Mouse (Mus musculus) neural tube, embryonic 12.5 days (tissue): ENCODE data around the gene Fam168a. TPM values are rescaled to one million over a fixed set of nuclear protein-coding genes. Genes with fewer than 3 reads are reported as not detected.

Source experiments
- ATAC-seq: fragments of 200-750 bp; cut with Nextera tagmentation; 2 replicates; pipeline ENCODE4 v1.8.0; 2017; ENCODE audit warnings: low read depth, mild to moderate bottlenecking, moderate TSS enrichment, moderate library complexity; ENCODE audit not compliant: low FRiP score
- H3K27ac ChIP-seq: fragments of 300-500 bp; sonication (generic); 2 replicates; pipeline ENCODE4 v1.5.1; 2016
- H3K27me3 ChIP-seq: fragments of 300-500 bp; sonication (generic); replicated peaks from 2 replicates; pipeline ENCODE4 v1.6.1; 2016; ENCODE audit warnings: mild to moderate bottlenecking
- H3K36me3 ChIP-seq: fragments of 300-500 bp; sonication (generic); 2 replicates; pipeline ENCODE4 v1.6.1; 2016; ENCODE audit warnings: mild to moderate bottlenecking
- H3K4me1 ChIP-seq: fragments of 300-500 bp; sonication (generic); 2 replicates; pipeline ENCODE4 v1.6.1; 2016
- H3K4me2 ChIP-seq: fragments of 300-500 bp; sonication (generic); replicated peaks from 2 replicates; pipeline ENCODE4 v1.6.1; 2016; ENCODE audit warnings: mild to moderate bottlenecking
- H3K4me3 ChIP-seq: fragments of 300-500 bp; sonication (generic); 2 replicates; pipeline ENCODE4 v1.5.1; 2016
- H3K9ac ChIP-seq: fragments of 300-500 bp; sonication (generic); 2 replicates; pipeline ENCODE4 v1.6.1; 2016; ENCODE audit warnings: mild to moderate bottlenecking
- H3K9me3 ChIP-seq: fragments of 300-500 bp; sonication (generic); 2 replicates; pipeline ENCODE4 v1.6.1; 2016; ENCODE audit warnings: mild to moderate bottlenecking
- WGBS: fragments of 180-500 bp; shearing (Covaris S2); methylation state at CpG from one replicate; pipeline ENCODE4 v1.1.7; 2016; 5-methylcytosine and 5-hydroxymethylcytosine counted together
- polyA plus RNA-seq: library from polyadenylated mRNA; unstranded; fragments of >200 nt; fragmentation: Nextera tagmentation; extraction: Ambion mirVana; gene quantifications from 2 replicates; pipeline ENCODE4 v1.2.1, GENCODE M21; 2016

The Fam168a gene
- polyA plus RNA-seq, 1 experiment from 2014 or later = 58.2 TPM

DNA sequence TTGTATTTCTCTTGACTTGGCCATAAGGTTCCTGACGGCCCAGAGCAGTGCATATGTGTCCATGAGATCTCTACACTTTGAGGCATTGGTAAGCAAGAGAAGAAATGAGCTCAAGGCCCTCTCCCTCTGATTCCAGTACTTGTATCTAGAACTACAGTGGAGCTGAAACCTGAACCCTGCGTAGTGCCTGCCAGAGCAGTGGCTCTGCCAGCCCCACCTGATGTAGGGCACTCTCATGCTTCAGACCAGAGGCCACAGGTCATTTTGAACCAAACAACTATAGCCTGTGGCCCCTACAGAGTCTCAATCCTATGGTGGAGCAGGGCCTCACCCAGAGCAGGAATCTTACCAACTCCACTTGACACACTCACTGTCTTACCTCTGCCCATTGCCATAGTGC is 143.1 kb downstream of the Fam168a start:
- Histone ChIP-seq H3K4me2 (no peak overlapping the region), H3K4me3 (no peak overlapping the region), H3K36me3 (no peaks in the 10 kb centered on the region), H3K4me1 (peaks cover 16% of the 10 kb centered on the region), H3K9me3 (no peaks in the 10 kb centered on the region), H3K9ac (no peak overlapping the region), H3K27ac (no peak overlapping the region), H3K27me3 (no peaks in the 10 kb centered on the region)
- no peak for ATAC-seq
- WGBS = 96% methylated on average over 2 of the region's 2 CpGs

DNA sequence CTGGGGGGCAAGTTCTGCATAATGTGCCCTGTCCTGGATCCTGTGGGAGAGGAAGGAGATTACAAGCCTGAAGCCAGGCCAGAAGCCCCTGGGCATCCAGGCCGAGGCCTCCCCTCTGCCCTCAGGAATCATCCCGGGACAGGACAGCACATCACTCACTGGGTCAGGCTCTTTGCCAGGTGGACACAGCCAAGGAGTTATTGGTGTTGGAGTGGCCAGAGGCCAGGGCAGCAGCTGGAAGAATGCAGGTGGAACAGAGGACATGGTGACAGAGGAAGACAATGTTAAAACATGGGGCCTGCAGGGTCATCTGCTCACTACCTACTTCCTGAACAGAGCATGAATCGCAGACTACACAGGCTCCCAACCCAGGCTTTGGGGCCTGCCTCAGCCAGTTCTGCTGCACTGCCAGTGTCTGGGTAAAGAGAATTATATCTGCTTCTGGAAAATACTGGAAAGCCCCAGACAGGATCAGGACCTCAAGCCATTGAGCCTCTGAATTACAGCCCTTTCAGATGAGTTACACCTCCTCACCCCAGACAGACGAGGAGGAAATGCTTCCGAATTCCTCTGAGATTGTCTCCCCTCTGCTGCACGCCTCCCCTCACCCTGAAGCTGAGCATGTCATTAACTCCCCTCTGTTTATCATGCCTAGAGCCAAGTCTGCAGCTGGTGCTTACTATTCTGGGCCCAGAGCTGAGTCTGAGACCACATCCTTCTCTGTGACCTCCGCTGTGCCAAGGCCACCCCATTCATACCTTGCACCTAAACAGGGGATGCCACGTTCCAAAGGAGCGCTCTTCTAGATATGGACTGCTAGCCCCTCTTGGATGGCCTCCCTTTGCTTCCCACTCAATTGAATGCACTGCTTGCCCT is 145.3 kb downstream of the Fam168a start:
- Histone ChIP-seq H3K4me1 (peaks cover 10% of the 10 kb centered on the region; the same call in 1 of the 2 replicates), H3K4me3 (no peak overlapping the region), H3K27me3 (no peaks in the 10 kb centered on the region), H3K27ac (no peak overlapping the region), H3K9ac (0 out of 2 replicates have a peak overlapping the region, but pooled peaks have one; percentile 3), H3K9me3 (no peaks in the 10 kb centered on the region), H3K36me3 (no peaks in the 10 kb centered on the region), H3K4me2 (no peak overlapping the region)
- no peak for ATAC-seq
- 65% methylated on average over 9 of the region's 9 CpGs for WGBS

DNA sequence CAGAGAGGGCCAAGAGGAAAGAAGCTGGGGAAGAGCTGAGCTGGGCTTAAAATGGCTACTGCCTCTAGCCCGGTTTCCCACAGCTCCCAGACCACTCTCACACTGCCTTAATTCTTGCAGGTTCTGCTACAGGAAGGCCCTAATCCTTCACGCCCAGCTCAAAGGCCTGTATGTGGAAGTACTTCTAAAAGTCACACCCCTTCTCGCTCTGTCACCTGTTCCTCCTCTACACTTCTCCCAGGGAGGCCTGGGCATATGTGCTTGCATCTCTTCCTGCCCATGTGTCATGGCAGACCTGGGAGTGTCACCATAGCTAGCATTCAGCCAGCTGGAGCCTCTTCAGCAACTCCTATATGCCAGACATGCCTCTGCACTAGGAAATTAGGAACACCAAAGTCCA is 147.0 kb downstream of the Fam168a start:
- H3K27me3 ChIP-seq = no peaks in the 10 kb centered on the region
- H3K36me3 ChIP-seq = no peaks in the 10 kb centered on the region
- peaks cover 10% of the 10 kb centered on the region; the same call in 1 of the 2 replicates for H3K4me1 ChIP-seq
- ATAC-seq = no peak
- WGBS = 83% methylated on average over 3 of the region's 3 CpGs
- H3K9me3 ChIP-seq = no peaks in the 10 kb centered on the region
- no peak overlapping the region for H3K4me2 ChIP-seq
- H3K9ac ChIP-seq = no peak overlapping the region
- H3K4me3 ChIP-seq = no peak overlapping the region
- H3K27ac ChIP-seq = no peak overlapping the region

DNA sequence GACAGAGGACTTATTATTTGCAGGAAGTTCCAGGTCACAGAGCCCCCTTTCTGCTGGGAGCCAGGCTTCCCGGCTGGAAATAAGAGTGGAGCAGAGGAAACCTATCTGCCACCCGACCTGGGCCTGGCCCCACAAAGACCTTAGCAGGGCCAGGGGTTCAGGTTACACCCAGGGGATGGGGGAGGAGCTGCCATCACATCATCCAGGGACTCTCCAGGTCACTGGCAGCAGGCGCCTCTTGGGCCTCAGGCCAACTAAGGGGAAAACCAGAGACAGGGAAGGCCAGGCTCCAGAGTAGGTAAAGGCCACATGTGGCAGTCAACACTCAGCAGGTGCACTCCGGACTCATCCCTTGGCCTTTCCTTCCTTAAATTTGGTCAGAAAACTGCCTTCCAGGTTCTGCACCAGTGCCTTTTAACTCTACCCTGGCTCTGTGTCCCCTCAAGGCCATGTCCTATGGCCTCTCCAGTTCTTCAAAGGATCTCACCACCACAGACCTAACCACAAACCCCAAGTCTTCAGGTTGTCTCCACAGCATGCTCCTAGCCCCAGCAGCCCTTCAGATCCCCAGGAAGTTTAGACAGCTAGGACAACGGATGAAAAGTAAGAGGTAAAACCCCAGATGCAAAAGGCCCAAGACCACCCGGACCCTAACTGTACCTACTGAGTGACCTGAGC is 147.8 kb downstream of the Fam168a start:
- 52% methylated on average over 6 of the region's 6 CpGs for WGBS
- ATAC-seq = no peak

DNA sequence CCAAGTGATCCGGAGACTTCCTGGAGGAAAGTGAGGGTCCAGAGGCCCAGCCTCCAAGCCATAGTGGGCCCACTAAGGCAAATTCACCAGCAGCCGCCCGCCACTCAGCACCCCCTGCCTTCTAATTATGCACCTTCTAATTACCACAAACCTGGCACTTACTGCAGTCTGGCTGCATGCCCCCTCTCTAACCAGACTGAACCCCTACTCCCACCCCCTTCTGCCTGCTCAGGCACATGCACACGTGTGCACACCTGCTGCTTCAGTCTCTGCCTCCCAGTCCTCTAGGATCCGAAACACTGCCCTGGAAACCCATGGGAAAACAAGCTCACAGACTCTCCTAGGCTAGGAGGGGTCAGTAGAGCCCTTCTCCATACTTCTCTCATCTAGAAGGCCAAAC is 148.4 kb downstream of the Fam168a start:
- Histone ChIP-seq H3K9ac (no peak overlapping the region), H3K9me3 (no peaks in the 10 kb centered on the region), H3K36me3 (no peaks in the 10 kb centered on the region), H3K27ac (no peak overlapping the region), H3K4me3 (no peak overlapping the region), H3K4me2 (no peak overlapping the region), H3K4me1 (peaks cover 10% of the 10 kb centered on the region; the same call in 1 of the 2 replicates), H3K27me3 (no peaks in the 10 kb centered on the region)
- ATAC-seq = no peak
- WGBS = 67% methylated on average over 5 of the region's 5 CpGs

More for the DNA sequence above, 147.8 kb downstream of the Fam168a start:
- peaks cover 10% of the 10 kb centered on the region; the same call in 1 of the 2 replicates for H3K4me1 ChIP-seq
- H3K4me2 ChIP-seq = no peak overlapping the region
- H3K27me3 ChIP-seq = no peaks in the 10 kb centered on the region
- H3K4me3 ChIP-seq = no peak overlapping the region
- no peaks in the 10 kb centered on the region for H3K9me3 ChIP-seq
- H3K27ac ChIP-seq = no peak overlapping the region
- H3K36me3 ChIP-seq = no peaks in the 10 kb centered on the region
- H3K9ac ChIP-seq = no peak overlapping the region

DNA sequence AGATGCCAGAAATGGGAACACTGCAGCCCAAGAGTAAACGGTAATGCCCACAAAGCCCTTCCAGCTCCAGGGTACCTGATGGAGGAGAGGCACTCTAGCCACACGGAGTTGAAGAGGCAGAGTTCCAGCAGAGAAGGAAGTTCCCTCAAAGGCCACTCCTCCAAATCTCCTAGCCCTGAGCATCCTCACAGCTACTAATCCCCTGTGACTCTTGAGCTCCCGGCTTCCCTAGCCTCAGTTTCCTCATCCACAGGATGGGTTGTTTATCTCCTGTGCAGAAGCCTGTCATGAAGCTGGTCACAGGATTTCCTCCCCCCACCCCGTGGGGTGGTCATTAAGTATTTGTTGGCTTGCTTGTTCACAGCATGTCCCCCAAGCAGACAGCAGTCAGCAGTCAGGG is 148.9 kb downstream of the Fam168a start:
- 57% methylated on average over 4 of the region's 4 CpGs for WGBS

DNA sequence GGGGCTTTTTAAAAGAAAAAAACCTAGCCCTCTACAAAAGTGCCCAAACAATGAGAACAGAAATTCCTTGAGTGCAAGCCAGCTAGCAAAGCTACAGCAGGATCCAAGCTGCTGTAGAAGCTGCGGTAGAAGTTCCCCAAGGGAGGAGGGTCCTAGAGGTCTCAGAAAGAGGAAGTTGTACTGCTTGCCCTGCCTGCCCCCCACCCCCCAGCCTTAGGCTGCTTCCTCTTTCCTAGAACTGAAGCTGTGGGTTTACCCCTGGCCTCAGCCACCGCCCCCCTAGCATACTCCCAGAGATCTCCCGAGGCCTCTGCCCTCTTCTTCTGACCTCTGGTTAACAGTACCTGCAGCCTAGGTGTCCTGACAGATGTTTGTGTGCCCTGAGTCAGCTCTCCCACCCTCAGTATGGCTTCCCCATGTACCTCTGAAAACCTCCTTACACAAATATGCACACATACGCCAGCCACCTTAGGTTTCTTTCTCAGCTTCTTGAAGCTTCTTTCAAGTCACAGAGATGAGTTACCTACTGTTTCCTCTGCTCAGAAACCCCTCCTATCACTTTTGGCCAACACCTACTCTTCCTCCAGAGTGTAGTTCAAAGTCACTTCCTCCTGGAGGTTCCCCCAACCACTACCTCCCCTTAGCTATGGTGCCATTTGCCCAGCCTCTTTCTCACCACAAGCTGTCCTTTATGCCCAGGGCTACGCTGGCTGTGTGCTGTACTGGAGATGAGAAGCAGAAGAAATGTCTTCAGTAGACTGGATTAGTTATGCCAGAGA is 149.5 kb downstream of the Fam168a start:
- 76% methylated on average over 5 of the region's 5 CpGs for WGBS
- Histone ChIP-seq H3K4me2 (no peak overlapping the region), H3K27me3 (no peaks in the 10 kb centered on the region), H3K9ac (no peak overlapping the region), H3K36me3 (no peaks in the 10 kb centered on the region), H3K9me3 (no peaks in the 10 kb centered on the region), H3K4me3 (no peak overlapping the region), H3K4me1 (peaks cover 10% of the 10 kb centered on the region; the same call in 1 of the 2 replicates), H3K27ac (no peak overlapping the region)
- ATAC-seq = no peak

More for the DNA sequence above, 148.9 kb downstream of the Fam168a start:
- H3K27ac ChIP-seq = no peak overlapping the region
- ATAC-seq = no peak
- no peak overlapping the region for H3K4me3 ChIP-seq
- no peaks in the 10 kb centered on the region for H3K27me3 ChIP-seq
- peaks cover 10% of the 10 kb centered on the region; the same call in 1 of the 2 replicates for H3K4me1 ChIP-seq
- H3K9ac ChIP-seq = no peak overlapping the region
- H3K9me3 ChIP-seq = no peaks in the 10 kb centered on the region
- no peaks in the 10 kb centered on the region for H3K36me3 ChIP-seq
- H3K4me2 ChIP-seq = no peak overlapping the region

DNA sequence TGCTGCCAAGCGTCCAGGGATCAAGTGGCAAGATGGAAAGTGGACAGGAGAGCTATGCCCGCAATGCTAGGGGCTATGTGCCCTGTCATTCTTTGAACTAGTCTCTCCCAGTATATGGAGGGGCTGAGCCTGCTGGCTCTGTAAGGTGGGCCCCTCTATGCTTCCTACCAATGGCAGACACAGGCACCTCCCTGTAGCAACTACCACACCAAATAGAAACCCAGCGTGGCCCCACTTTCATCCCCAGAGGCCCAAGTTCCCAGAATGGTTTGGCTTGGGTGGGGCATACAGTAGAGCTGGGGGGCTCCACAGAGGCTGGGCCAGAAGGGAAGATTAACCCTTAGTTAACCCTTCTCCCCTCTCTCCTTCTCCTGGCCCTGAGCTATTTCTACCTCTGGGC is 154.0 kb downstream of the Fam168a start:
- H3K9ac ChIP-seq = no peak overlapping the region
- no peaks in the 10 kb centered on the region for H3K9me3 ChIP-seq
- H3K4me2 ChIP-seq = no peak overlapping the region
- ATAC-seq = no peak
- peaks cover 11% of the 10 kb centered on the region for H3K4me1 ChIP-seq
- no peak overlapping the region for H3K27ac ChIP-seq
- H3K27me3 ChIP-seq = no peaks in the 10 kb centered on the region
- H3K36me3 ChIP-seq = no peaks in the 10 kb centered on the region
- H3K4me3 ChIP-seq = no peak overlapping the region
- WGBS = 81% methylated on average over 3 of the region's 3 CpGs

DNA sequence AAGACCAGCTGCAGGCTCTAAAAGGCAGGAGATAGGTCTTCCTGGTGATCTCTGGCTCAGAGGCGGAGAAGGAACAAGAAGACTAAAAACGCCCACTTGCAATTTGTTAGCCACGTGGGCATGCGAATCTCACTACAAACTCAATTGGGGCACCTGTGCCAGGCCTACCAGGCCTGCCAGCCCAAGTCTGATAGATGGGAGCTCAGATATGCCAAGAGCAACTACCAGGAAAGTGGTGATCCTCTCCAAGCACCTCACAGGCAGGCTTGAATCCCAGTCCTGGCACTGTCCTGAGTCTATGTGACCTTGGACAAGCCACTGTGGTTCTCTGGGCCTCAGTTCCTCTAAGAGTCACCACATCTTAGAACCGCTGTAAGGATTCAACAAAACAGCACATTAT is 154.8 kb downstream of the Fam168a start:
- H3K9ac ChIP-seq = no peak overlapping the region
- no peaks in the 10 kb centered on the region for H3K27me3 ChIP-seq
- no peak overlapping the region for H3K4me3 ChIP-seq
- WGBS = 93% methylated on average over 5 of the region's 5 CpGs
- H3K9me3 ChIP-seq = no peaks in the 10 kb centered on the region
- ATAC-seq = no peak
- peaks cover 11% of the 10 kb centered on the region for H3K4me1 ChIP-seq
- no peak overlapping the region for H3K27ac ChIP-seq
- H3K4me2 ChIP-seq = 0 out of 2 replicates have a peak overlapping the region, but pooled peaks have one; percentile 98
- H3K36me3 ChIP-seq = no peaks in the 10 kb centered on the region

DNA sequence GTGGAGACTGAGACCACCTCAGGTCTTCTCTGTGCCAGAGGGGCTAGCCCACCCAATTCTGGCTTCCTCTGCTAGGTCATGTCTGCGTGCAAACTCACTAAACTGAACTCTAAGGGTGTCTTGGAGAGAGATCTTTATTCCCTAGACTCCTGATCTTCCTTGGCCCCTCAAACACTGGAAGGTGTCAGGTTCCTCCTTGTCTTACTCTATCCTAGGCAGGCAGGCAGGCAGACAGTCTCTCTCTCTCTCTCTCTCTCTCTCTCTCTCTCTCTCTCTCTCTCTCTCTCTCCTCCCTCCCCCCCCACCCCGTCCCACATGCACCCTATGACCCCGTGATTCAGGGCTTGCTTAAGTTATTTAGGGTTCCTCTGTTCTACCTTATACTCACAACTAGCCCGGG is 155.9 kb downstream of the Fam168a start:
- H3K9ac ChIP-seq = peak overlapping the region; percentile 72; the same call in 1 of the 2 replicates
- H3K27ac ChIP-seq = no peak overlapping the region
- H3K9me3 ChIP-seq = no peaks in the 10 kb centered on the region
- H3K36me3 ChIP-seq = no peaks in the 10 kb centered on the region
- 5% methylated on average over 4 of the region's 4 CpGs for WGBS
- ATAC-seq = no peak
- H3K27me3 ChIP-seq = no peaks in the 10 kb centered on the region
- peak overlapping the region; percentile 69 for H3K4me3 ChIP-seq
- peaks cover 11% of the 10 kb centered on the region for H3K4me1 ChIP-seq
- H3K4me2 ChIP-seq = peak overlapping the region; percentile 98

DNA sequence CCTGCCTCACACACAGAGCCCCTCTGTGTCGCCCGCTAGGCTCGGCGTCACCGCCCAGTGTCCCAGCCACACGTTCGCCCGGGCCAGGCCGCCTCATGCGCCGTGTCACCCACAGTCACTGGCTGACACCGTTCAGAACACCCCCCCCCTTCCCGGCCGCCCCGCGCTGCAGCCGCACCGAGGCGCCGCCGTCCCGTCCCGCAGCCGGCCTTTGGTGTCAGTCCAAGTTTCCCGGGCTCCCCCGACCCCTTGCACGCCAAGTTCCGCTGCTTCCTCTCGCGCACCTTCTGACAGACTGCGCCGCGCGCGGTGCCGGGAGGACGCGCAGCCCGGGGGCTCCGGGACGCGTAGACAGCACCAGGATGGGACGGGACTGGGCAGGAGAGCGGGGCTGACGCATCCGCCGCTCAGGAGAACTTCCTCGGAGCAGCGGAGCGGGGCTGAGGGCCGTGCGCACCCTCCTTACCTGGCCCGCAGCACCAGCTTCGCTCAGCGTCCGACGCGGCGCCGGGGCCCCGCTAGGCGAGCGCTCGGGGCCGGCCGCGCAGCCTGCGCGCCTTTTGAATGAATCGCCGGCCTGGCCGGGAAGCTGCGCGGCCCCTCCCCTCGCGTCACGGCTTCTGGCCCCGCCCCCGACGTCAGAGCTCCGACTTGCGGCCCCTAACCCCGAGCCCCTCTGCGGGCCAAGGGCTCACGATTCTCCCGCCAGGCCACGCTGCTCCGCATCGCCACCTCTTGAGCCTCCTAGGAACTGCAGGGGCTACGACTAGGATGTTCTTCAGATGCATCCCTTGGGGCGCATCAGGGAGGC is 156.6 kb downstream of the Fam168a start, which contains the start of gene Relt:
Relt (minus strand) TSS at position 619 of the 811 bp plus-strand sequence.
- no peaks in the 10 kb centered on the region for H3K36me3 ChIP-seq
- peak within 1 kb of the TSS; percentile 72 for H3K9ac ChIP-seq
- H3K27me3 ChIP-seq = no peaks in the 10 kb centered on the region
- under 1% methylated on average over 91 of the region's 91 CpGs for WGBS
- peak; percentile 91 for ATAC-seq
- peak within 1 kb of the TSS; percentile 69 for H3K4me3 ChIP-seq
- H3K9me3 ChIP-seq = no peaks in the 10 kb centered on the region
- H3K27ac ChIP-seq = peak within 1 kb of the TSS; percentile 59; the same call in 1 of the 2 replicates
- H3K4me2 ChIP-seq = peak within 1 kb of the TSS; percentile 98
- H3K4me1 ChIP-seq = peaks cover 11% of the 10 kb centered on the region
